Mouse (Mus musculus) heart, embryonic 15.5 days (tissue): ENCODE data around the gene Iqck. TPM values are rescaled to one million over a fixed set of nuclear protein-coding genes. Genes with fewer than 3 reads are reported as not detected.

ENCODE experiments used
- ATAC-seq: fragments of 200-750 bp; cut with Nextera tagmentation; replicated peaks from 2 replicates; pipeline ENCODE4 v1.8.0; 2017; ENCODE audit warnings: low read depth, moderate TSS enrichment; ENCODE audit not compliant: insufficient number of reproducible peaks, insufficient read depth, low FRiP score
- H3K27ac ChIP-seq: fragments of 300-500 bp; sonication (generic); 2 replicates; pipeline ENCODE4 v1.5.1; 2015; ENCODE audit warnings: mild to moderate bottlenecking, inconsistent platforms
- H3K27me3 ChIP-seq: fragments of 300-500 bp; sonication (generic); 2 replicates; pipeline ENCODE4 v1.6.1; 2015; ENCODE audit warnings: inconsistent platforms
- H3K36me3 ChIP-seq: fragments of 300-500 bp; sonication (generic); 2 replicates; pipeline ENCODE4 v1.6.1; 2015; ENCODE audit warnings: mild to moderate bottlenecking, inconsistent platforms
- H3K4me1 ChIP-seq: fragments of 300-500 bp; sonication (generic); replicated peaks from 2 replicates; pipeline ENCODE4 v1.6.1; 2015; ENCODE audit warnings: inconsistent platforms
- H3K4me2 ChIP-seq: fragments of 300-500 bp; sonication (generic); 2 replicates; pipeline ENCODE4 v1.6.1; 2015; ENCODE audit warnings: inconsistent platforms, mild to moderate bottlenecking, moderate library complexity
- H3K4me3 ChIP-seq: fragments of 300-500 bp; sonication (generic); 2 replicates; pipeline ENCODE4 v1.5.1; 2015; ENCODE audit warnings: mild to moderate bottlenecking, inconsistent platforms
- H3K9ac ChIP-seq: fragments of 300-500 bp; sonication (generic); 2 replicates; pipeline ENCODE4 v1.6.1; 2015; ENCODE audit warnings: mild to moderate bottlenecking, inconsistent platforms
- H3K9me3 ChIP-seq: fragments of 300-500 bp; sonication (generic); replicated peaks from 2 replicates; pipeline ENCODE4 v1.6.1; 2016; ENCODE audit warnings: inconsistent platforms
- WGBS: fragments of 180-500 bp; shearing (Covaris S2); methylation state at CpG from one replicate; pipeline ENCODE4 v1.1.7; 2015; ENCODE audit warnings: mixed read lengths; 5-methylcytosine and 5-hydroxymethylcytosine counted together
- polyA plus RNA-seq: library from polyadenylated mRNA; unstranded; fragments of >200 nt; fragmentation: Nextera tagmentation; extraction: Ambion mirVana; gene quantifications from 2 replicates; pipeline ENCODE4 v1.2.1, GENCODE M21; 2015

Gene Iqck
- polyA plus RNA-seq = 1.0 and 1.5 TPM in 2 replicates

DNA sequence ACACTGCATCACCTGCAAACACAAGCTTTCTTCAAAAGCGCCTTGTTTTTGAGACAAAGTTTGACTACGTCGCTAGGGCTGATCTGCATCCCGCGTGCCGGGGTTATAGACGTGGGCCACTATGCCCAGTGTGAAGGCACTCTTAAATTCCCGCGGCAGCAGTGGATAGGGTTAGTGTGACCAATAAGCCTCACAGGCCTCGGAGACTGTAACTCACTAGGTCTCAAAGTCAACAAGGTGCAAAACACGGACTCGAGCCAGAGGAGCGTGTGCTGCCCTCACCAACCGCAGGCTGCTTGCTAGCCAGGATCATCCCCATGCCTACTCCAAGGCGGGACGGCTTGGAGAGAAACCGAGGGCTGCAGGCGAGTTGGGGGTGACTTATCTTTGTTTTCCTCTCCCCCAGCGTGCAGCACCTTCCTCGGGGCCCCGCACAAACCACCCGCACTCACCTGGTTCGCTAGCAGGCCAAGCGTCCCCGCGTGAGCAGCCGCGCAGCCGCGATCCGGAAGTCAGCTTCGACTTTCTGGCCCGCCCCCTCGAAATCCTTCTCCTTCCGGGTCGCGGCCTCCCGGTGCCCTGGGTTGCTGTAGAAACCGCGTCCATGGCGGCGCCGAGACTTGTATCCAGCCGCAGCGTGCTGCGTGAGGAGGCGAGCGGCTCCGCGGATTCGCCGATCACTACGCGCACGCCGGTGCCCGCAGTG, at the start of gene Iqck:
Gene Iqck, plus strand, starts transcription at position 582 of the 706 bp plus-strand sequence.
- Histone ChIP-seq H3K9ac (peak within 1 kb of the TSS; percentile 73), H3K27ac (peak within 1 kb of the TSS; percentile 64), H3K36me3 (peaks cover 20% of the 10 kb centered on the region), H3K4me2 (peak within 1 kb of the TSS; percentile 76), H3K27me3 (no peaks in the 10 kb centered on the region), H3K4me1 (peaks cover 33% of the 10 kb centered on the region), H3K9me3 (no peaks in the 10 kb centered on the region), H3K4me3 (peak within 1 kb of the TSS; percentile 97)
- ATAC-seq = peak; percentile 91
- under 1% methylated on average over 57 of the region's 57 CpGs for WGBS

DNA sequence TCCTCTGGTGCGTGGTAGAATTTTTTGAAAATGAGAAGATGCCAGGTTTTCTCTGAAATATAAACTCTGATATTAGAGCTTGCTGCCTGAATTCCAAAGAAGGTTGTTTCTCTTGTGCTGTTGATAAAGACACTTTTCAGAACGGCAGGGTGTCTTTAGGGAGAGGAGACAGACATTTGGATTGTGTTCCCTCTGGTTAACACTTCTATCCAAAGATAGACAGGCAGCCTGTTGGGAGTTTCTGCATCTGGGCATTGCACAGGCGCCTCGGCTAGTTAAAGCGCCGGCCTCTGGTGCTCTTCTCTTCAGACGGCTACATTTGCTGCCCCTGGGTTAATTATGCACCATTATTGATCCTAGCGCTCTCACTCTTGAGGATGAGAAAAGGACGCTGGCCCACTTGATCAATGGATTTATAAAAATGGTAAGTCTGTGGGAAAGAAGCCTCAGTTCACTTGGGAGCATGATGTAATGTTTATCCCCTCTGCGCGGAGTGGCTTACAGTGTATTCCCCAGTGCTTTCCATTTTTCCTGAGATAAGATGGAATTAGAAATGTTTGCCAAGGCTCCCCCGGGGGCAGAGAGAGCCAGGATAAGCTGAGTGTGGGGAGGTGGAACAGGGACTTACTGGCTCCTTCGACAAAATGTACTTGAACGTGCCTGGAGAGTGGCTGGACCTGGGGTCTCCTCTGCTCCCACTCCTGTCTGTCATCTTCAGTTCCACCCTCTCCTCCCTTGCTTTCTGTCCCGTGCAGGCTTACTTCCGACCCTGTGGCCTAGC, 48.7 kb upstream of the Iqck start:
- H3K36me3 ChIP-seq = peaks cover 14% of the 10 kb centered on the region
- peak overlapping the region; percentile 67 for H3K27ac ChIP-seq
- H3K9ac ChIP-seq = no peak overlapping the region
- H3K4me2 ChIP-seq = no peak overlapping the region
- 41% methylated on average over 16 of the region's 16 CpGs for WGBS
- no peaks in the 10 kb centered on the region for H3K27me3 ChIP-seq
- peak; percentile 68 for ATAC-seq
- H3K4me1 ChIP-seq = peaks cover 12% of the 10 kb centered on the region
- H3K4me3 ChIP-seq = no peak overlapping the region
- no peaks in the 10 kb centered on the region for H3K9me3 ChIP-seq

DNA sequence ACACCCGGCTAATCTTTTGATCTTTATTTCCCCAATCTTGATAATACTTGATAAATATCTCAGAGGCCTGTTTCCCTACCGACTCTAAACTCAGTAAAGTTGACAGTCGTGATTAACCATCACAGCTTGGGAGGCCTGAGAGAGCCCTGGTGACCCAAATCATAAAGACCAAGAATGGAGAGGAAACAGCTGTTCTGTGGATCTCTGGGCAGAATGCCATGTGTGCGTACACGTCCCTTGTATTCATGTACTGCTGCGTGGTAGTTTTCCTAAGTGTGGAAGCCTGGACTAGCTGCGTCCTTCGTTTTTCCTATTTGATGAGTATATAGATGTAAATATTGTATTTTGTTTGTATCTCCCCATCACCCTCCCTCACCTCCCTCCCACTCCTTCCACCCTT, 47.7 kb upstream of the Iqck start:
- no peak overlapping the region for H3K4me2 ChIP-seq
- no peaks in the 10 kb centered on the region for H3K9me3 ChIP-seq
- H3K36me3 ChIP-seq = peaks cover 5% of the 10 kb centered on the region; the same call in 1 of the 2 replicates
- peak overlapping the region; percentile 67 for H3K27ac ChIP-seq
- H3K4me3 ChIP-seq = no peak overlapping the region
- ATAC-seq = no peak
- H3K4me1 ChIP-seq = peaks cover 12% of the 10 kb centered on the region
- no peaks in the 10 kb centered on the region for H3K27me3 ChIP-seq
- no peak overlapping the region for H3K9ac ChIP-seq
- 58% methylated on average over 8 of the region's 8 CpGs for WGBS

DNA sequence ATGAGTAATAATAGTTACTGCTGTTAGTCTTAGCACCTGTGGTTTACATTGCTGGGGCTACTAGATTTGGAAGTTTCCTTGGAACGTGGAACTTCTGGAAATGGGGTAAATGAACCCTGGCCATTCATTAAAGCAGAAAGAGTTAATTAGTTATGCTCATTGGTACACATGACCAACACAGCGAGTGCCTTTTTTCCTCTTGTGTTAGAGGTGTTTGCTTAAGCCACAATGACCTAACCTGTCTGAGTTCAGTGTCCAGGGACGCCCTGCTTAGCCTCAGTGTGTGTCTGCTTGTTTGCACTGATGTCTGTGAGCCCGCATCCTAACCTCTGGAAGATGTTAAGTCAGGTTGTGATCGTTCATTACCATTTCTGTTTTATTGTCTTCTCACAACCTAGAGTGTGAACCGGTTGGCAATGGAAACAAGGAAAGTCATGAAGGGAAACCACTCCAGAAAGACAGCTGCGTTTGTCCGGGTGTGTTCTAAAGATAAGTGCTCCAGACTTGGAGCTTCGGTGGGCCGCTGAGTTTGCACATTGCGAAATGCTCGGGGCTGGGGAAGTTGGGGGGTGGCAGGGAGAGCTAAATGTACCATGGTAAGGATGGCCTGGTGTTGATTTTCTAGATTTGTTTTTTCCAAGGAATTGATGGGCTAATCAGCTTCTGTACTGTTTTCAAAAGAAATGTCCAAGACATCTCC, 44.0 kb upstream of the Iqck start:
- no peak for ATAC-seq
- 68% methylated on average over 12 of the region's 12 CpGs for WGBS
- peaks cover 8% of the 10 kb centered on the region; the same call in 1 of the 2 replicates for H3K36me3 ChIP-seq

DNA sequence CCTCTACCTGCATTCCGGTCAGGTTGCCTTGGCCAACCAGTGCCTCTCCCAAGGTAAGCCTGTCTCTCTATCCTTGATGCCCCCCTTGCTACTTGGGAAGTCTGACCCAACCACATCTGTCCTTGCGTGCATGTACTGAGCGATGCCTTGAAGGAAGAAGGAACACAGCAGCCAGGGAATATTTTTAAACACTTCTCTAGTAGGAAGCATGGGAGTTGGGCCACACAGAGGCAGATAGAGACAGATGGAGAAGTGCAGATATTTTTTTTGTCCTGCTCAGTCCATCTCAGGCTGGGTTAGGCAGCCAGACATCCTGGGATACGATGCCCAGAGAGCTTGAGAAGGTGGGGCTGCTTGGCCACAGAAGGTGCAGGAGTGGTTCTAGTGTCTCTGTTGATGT, 42.0 kb upstream of the Iqck start:
- no peak overlapping the region for H3K4me2 ChIP-seq
- no peak overlapping the region for H3K4me3 ChIP-seq
- H3K4me1 ChIP-seq = no peaks in the 10 kb centered on the region
- 90% methylated on average over 4 of the region's 4 CpGs for WGBS
- no peak overlapping the region for H3K9ac ChIP-seq
- ATAC-seq = no peak
- no peaks in the 10 kb centered on the region for H3K9me3 ChIP-seq
- H3K27ac ChIP-seq = no peak overlapping the region
- peaks cover 8% of the 10 kb centered on the region; the same call in 1 of the 2 replicates for H3K36me3 ChIP-seq
- H3K27me3 ChIP-seq = no peaks in the 10 kb centered on the region

More for the DNA sequence above, 44.0 kb upstream of the Iqck start:
- Histone ChIP-seq H3K4me2 (no peak overlapping the region), H3K9ac (no peak overlapping the region), H3K9me3 (no peaks in the 10 kb centered on the region), H3K4me3 (no peak overlapping the region), H3K27me3 (no peaks in the 10 kb centered on the region), H3K4me1 (peaks cover 12% of the 10 kb centered on the region), H3K27ac (no peak overlapping the region)

DNA sequence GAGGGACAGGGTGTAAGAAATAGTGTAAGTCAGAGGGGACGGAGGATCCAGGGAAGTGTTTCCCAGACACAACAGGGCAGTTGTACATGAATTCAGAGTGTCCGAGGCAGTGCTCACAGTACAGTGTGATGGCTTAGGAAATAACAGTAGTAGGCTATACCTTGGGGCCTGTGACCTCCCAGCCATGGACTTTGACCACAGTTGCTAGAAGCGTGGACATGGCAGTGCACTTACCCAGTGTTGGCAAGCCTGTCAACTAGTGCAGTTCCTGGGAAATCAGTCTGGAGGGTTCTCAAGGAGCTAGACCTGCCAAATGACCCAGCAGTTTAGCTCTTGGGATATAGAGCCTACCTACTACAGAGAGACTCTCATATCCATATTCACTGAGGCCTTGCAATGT, 39.3 kb upstream of the Iqck start:
- Histone ChIP-seq H3K9me3 (no peaks in the 10 kb centered on the region), H3K27ac (no peak overlapping the region), H3K4me1 (peaks cover under 1% of the 10 kb centered on the region), H3K4me2 (no peak overlapping the region), H3K9ac (no peak overlapping the region), H3K4me3 (no peak overlapping the region), H3K36me3 (peaks cover 8% of the 10 kb centered on the region; the same call in 1 of the 2 replicates), H3K27me3 (no peaks in the 10 kb centered on the region)
- no peak for ATAC-seq
- WGBS = 93% methylated on average over 3 of the region's 3 CpGs

DNA sequence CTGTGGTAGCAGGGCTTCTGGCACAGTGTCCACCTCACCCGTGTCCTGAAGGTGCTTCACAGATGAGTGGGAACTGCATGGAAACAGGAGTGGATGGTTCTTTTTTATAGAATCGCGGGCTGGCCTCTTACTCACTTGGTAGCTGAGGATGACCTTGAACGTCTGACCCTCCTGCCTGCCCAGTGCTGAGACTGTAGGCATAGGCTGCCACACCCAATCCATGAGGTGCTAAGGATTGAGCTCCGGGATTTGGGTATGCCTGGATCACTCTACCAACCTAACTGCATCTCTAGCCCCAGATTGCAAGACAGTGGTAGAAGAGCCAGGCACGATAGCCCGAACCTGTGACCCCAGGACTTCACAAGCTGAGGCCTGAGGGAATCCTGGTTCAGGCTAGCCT, 37.8 kb upstream of the Iqck start:
- 86% methylated on average over 7 of the region's 7 CpGs for WGBS
- no peak for ATAC-seq
- Histone ChIP-seq H3K36me3 (peaks cover 8% of the 10 kb centered on the region; the same call in 1 of the 2 replicates), H3K4me1 (peaks cover 9% of the 10 kb centered on the region), H3K9me3 (no peaks in the 10 kb centered on the region), H3K4me3 (no peak overlapping the region), H3K4me2 (no peak overlapping the region), H3K9ac (no peak overlapping the region), H3K27me3 (no peaks in the 10 kb centered on the region), H3K27ac (no peak overlapping the region)

DNA sequence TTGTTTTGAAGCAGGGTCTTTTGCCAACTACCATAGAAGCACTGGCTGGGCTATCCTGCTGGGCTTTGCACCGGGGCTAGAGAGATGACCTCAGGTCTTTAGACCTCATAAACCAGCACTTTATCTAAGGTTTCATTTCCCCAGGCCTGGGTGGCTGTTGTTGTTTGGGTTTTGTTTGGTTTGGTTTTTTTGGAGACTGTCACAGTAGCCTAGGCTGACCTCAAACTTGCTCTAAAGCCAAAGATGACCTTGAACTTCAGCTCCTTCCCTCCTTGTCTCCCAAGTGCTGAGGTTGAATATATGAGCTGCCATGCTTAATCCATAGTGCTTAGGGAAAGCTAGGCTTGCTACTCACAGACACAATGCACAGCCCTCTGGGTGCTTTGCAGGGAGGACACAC, 35.9 kb upstream of the Iqck start:
- no peaks in the 10 kb centered on the region for H3K27me3 ChIP-seq
- no peak for ATAC-seq
- H3K27ac ChIP-seq = no peak overlapping the region
- no peak overlapping the region for H3K4me3 ChIP-seq
- H3K36me3 ChIP-seq = 0 out of 2 replicates have a peak, but pooled peaks cover 8% of the 10 kb centered on the region
- H3K4me2 ChIP-seq = no peak overlapping the region
- no peak overlapping the region for H3K9ac ChIP-seq
- H3K9me3 ChIP-seq = no peaks in the 10 kb centered on the region
- peaks cover 9% of the 10 kb centered on the region for H3K4me1 ChIP-seq
- WGBS = 80% methylated on average over 1 of the region's 1 CpGs

DNA sequence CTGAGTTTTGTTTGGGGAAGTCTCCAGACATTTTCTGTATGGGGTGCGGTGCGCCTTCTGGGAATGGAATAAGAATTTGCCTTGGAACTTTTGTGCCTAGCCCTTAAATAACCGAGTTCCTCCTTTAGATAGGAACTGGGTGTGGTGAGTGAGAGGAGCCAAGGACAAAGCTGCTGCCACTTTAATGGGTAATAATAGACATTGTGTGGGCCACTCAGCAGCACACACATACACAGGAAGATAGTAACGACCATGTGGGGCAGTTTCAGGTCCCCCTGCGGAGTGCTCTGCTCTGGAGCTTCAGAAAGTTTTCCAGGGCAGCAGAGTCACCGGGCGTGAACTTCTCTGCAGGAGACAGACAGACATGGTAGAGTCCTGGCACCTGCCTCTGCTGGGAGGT, 34.2 kb upstream of the Iqck start:
- no peaks in the 10 kb centered on the region for H3K27me3 ChIP-seq

DNA sequence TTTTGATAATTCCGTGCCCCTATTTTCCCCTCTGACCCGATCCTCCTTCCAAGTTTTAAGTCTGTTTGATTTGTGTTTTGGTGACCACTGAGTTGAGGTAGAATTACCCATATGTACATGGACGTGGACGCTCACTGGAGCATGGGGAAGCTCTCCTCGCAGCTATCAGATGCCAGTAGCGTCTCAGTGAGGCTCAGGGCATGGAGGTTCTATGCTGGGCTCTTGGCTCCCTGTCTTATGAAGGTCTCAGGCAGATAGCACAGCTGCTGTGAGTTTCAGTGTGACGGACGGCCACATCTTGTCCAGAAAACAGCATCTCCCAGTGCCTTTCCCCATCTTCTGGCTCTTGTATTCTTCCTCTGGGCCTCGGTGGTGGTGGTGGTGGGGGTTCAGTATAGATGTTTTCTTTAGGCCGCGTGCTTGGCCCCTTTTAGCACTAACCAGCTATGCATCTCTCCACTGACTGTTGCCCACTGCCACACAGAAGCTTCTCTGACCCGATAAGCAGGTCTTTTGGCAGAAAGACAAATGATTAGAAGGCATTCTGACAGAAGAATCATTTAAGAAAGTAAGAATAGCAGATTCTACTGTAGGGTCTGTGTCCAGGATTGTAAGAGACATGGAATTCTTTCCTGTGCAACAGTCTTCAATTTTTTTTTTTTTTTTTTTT, 33.5 kb upstream of the Iqck start:
- Histone ChIP-seq H3K36me3 (peaks cover 7% of the 10 kb centered on the region), H3K4me3 (no peak overlapping the region), H3K27me3 (no peaks in the 10 kb centered on the region), H3K9me3 (no peaks in the 10 kb centered on the region), H3K4me2 (no peak overlapping the region), H3K4me1 (peaks cover 9% of the 10 kb centered on the region), H3K9ac (no peak overlapping the region), H3K27ac (no peak overlapping the region)
- no peak for ATAC-seq
- WGBS = 81% methylated on average over 12 of the region's 12 CpGs

More for the DNA sequence above, 34.2 kb upstream of the Iqck start:
- WGBS = 47% methylated on average over 7 of the region's 7 CpGs
- no peak overlapping the region for H3K9ac ChIP-seq
- no peak for ATAC-seq
- H3K9me3 ChIP-seq = no peaks in the 10 kb centered on the region
- peaks cover 4% of the 10 kb centered on the region for H3K36me3 ChIP-seq
- no peak overlapping the region for H3K4me2 ChIP-seq
- peak overlapping the region; percentile 37 for H3K27ac ChIP-seq
- peaks cover 9% of the 10 kb centered on the region for H3K4me1 ChIP-seq
- H3K4me3 ChIP-seq = no peak overlapping the region

DNA sequence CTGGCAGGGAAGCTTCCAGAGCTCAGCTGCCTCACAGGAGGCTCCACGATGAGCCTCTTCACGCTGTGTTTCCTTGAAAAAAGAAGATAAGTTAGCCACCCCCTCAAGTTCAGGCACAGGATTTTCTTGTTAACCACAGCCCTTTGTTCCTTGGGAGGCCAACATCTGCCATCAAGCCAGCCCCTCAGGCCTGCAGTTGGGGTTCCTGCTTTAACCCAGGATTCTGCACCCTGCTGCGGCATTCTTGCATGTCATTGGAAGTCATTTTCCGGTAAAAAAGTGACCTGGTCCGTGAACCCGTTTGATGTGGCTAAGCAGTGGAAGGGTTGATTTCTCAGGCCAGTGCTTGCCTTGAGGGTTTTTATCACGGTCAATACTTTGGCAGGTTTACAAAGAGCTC, 31.1 kb upstream of the Iqck start:
- H3K36me3 ChIP-seq = peaks cover 9% of the 10 kb centered on the region
- no peak overlapping the region for H3K4me3 ChIP-seq
- H3K27me3 ChIP-seq = no peaks in the 10 kb centered on the region
- 70% methylated on average over 7 of the region's 7 CpGs for WGBS
- ATAC-seq = no peak
- no peak overlapping the region for H3K9ac ChIP-seq
- H3K4me1 ChIP-seq = peaks cover 9% of the 10 kb centered on the region
- no peak overlapping the region for H3K4me2 ChIP-seq
- no peak overlapping the region for H3K27ac ChIP-seq
- H3K9me3 ChIP-seq = no peaks in the 10 kb centered on the region
